Mouse (Mus musculus) cerebellum, adult 2 months (tissue): Measurements from ENCODE around the gene Ly6g.
"Not testable (repeated sequence)": the region's sequence is repeated elsewhere in the genome, so short reads cannot be mapped to it uniquely, and the experiment has no call there.

Experiments
- CTCF ChIP-seq: fragments of 200-500 bp; IDR thresholded peaks from 2 replicates; pipeline ENCODE4 v1.5.1; 2011; ENCODE audit warnings: low read depth, mild to moderate bottlenecking, control low read depth, low read length, moderate library complexity, borderline replicate concordance; ENCODE audit not compliant: insufficient read depth
- POLR2A ChIP-seq: fragments of 200-500 bp; IDR thresholded peaks from 2 replicates; pipeline ENCODE4 v1.6.1; 2011; ENCODE audit warnings: low read length, control low read depth, borderline replicate concordance; ENCODE audit not compliant: insufficient read depth

DNA sequence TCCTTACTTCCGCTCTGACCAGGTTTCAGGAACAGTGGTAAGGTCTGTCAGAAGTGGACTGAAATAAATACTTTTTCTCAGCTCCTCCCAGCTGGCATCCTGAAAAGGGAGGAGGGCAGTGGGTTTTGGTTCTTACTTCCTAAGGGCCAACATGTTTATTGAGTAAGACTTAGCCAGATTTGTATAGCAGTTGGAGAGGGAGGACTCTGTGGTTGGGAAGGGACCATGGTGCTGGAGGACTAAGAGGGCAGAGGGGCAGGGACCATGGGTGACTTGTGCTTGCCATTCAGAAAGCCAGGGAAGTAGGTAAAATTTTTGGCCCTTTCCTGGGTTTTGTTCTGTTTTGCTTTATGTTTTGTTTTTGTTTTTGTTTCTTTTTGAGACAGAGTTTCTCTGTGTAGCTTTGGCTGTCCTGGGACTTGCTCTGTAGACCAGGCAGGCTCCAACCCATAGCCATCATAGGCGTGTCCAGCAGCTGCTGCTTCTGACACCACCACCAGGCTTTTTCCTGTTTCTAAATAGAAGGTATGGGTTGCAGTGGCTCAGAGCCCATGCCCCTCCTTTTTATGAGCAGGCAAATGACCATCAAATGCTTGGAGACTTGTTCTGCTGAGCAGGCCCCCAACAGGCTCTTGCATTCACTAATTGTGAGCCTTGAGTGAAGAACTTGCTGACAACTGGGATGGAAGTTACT lies 19.8 kb upstream of the Ly6g start:
- not testable (repeated sequence) for TF ChIP-seq CTCF, POLR2A
